Mouse (Mus musculus) neural tube, embryonic 11.5 days (tissue): ENCODE data around the gene Synpo2l. TPM values are rescaled to one million over a fixed set of nuclear protein-coding genes. Genes with fewer than 3 reads are reported as not detected.

Source experiments
- ATAC-seq: fragments of 200-750 bp; cut with Nextera tagmentation; 2 replicates; pipeline ENCODE4 v1.8.0; 2017; ENCODE audit warnings: moderate number of reproducible peaks, mild to moderate bottlenecking, moderate TSS enrichment, moderate library complexity; ENCODE audit not compliant: insufficient read depth, low FRiP score, low TSS enrichment
- DNase-seq: peaks from one replicate; pipeline ENCODE4 v3.0.0-alpha.2; 2015; ENCODE audit warnings: low spot score
- H3K27ac ChIP-seq: fragments of 300-500 bp; sonication (generic); 2 replicates; pipeline ENCODE4 v1.5.1; 2014; ENCODE audit warnings: low read depth, mild to moderate bottlenecking, low read length
- H3K27me3 ChIP-seq: fragments of 300-500 bp; sonication (generic); 2 replicates; pipeline ENCODE4 v1.6.1; 2014; ENCODE audit warnings: mild to moderate bottlenecking, low read length, mixed read lengths; ENCODE audit not compliant: control insufficient read depth, insufficient read depth
- H3K36me3 ChIP-seq: fragments of 300-500 bp; sonication (generic); 2 replicates; pipeline ENCODE4 v1.6.1; 2014; ENCODE audit warnings: mild to moderate bottlenecking, low read length, moderate library complexity, mixed read lengths; ENCODE audit not compliant: control insufficient read depth, insufficient read depth
- H3K4me1 ChIP-seq: fragments of 300-500 bp; sonication (generic); 2 replicates; pipeline ENCODE4 v1.6.1; 2014; ENCODE audit warnings: low read length, mixed read lengths; ENCODE audit not compliant: control insufficient read depth, insufficient read depth
- H3K4me2 ChIP-seq: fragments of 300-500 bp; sonication (generic); 2 replicates; pipeline ENCODE4 v1.6.1; 2014; ENCODE audit warnings: low read depth, mild to moderate bottlenecking, moderate library complexity
- H3K4me3 ChIP-seq: fragments of 300-500 bp; sonication (generic); 2 replicates; pipeline ENCODE4 v1.5.1; 2014; ENCODE audit warnings: low read depth, low read length
- H3K9ac ChIP-seq: fragments of 300-500 bp; sonication (generic); 2 replicates; pipeline ENCODE4 v1.6.1; 2014; ENCODE audit warnings: mild to moderate bottlenecking, low read length
- H3K9me3 ChIP-seq: fragments of 300-500 bp; sonication (generic); 2 replicates; pipeline ENCODE4 v1.6.1; 2016; ENCODE audit warnings: low read length; ENCODE audit not compliant: control insufficient read depth
- WGBS: fragments of 180-500 bp; shearing (Covaris S2); extraction: QIAGEN DNeasy Blood & Tissue Kit; methylation state at CpG from one replicate; pipeline ENCODE4 v1.1.7; 2014; 5-methylcytosine and 5-hydroxymethylcytosine counted together
- polyA plus RNA-seq: library from polyadenylated mRNA; unstranded; fragments of >200 nt; fragmentation: Nextera tagmentation; extraction: Ambion mirVana; gene quantifications from 2 replicates; pipeline ENCODE4 v1.2.1, GENCODE M21; 2014

Gene Synpo2l
- polyA plus RNA-seq, 1 experiment from 2014 or later = 6.2 TPM

DNA sequence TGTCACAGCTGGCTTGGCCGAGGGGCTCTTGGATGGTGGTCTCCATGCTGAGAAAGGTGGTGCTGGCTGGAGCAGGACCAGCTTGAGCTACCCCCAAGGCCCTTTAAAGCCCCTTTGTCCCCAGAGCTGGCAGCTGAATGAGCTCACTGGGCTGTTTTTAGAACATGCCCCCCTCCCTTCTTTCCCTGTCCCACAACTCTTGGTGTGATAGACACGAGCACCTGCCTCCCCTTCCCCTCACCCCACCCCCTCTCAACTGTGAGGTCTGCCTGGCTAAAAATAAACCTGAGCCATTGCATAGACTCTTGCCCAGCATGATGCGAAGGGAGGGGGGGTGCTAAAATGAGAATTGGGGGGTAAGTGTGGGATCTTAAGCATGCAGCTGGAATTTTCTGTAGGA, 3.7 kb downstream of the Synpo2l start:
- no peak for DNase-seq
- no peaks in the 10 kb centered on the region for H3K36me3 ChIP-seq
- peaks cover 6% of the 10 kb centered on the region; the same call in 1 of the 2 replicates for H3K4me1 ChIP-seq
- no peak overlapping the region for H3K4me2 ChIP-seq
- H3K9ac ChIP-seq = no peak overlapping the region
- H3K9me3 ChIP-seq = no peaks in the 10 kb centered on the region
- ATAC-seq = no peak
- no peak overlapping the region for H3K27ac ChIP-seq
- WGBS = 56% methylated on average over 3 of the region's 3 CpGs
- H3K4me3 ChIP-seq = no peak overlapping the region
- H3K27me3 ChIP-seq = 0 out of 2 replicates have a peak, but pooled peaks cover 2% of the 10 kb centered on the region

DNA sequence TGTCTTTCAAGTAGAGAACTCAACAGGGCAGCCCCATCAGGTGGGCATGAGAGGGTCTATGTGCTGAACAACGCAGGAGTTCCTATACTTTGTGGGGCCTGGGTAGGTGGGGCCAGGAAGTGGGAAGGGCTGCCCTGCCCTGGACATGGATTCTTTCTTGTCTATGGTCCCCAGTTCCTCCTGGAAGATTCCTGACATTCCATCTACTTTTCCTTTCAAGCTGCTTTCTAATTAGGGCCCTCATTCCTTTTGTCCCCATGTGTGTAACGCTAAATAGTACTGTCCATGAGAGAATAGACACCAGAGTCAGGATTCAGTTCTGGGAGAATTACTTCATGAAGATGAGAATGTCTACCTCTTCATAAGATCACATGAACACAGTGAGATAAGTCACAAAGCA, 4.6 kb downstream of the Synpo2l start:
- 0 out of 2 replicates have a peak, but pooled peaks cover 2% of the 10 kb centered on the region for H3K27me3 ChIP-seq
- H3K27ac ChIP-seq = no peak overlapping the region
- 67% methylated on average over 2 of the region's 2 CpGs for WGBS
- H3K36me3 ChIP-seq = no peaks in the 10 kb centered on the region
- H3K9ac ChIP-seq = no peak overlapping the region
- ATAC-seq (no peak), DNase-seq (no peak)
- H3K4me1 ChIP-seq = peaks cover 6% of the 10 kb centered on the region; the same call in 1 of the 2 replicates
- H3K4me2 ChIP-seq = no peak overlapping the region
- no peak overlapping the region for H3K4me3 ChIP-seq
- H3K9me3 ChIP-seq = no peaks in the 10 kb centered on the region

- peaks cover 6% of the 10 kb centered on the region; the same call in 1 of the 2 replicates for H3K4me1 ChIP-seq
- H3K27ac ChIP-seq = no peak overlapping the region
- no peaks in the 10 kb centered on the region for H3K36me3 ChIP-seq
- H3K4me3 ChIP-seq = peak overlapping the region; percentile 56; the same call in 1 of the 2 replicates
- H3K9ac ChIP-seq = no peak overlapping the region
- H3K4me2 ChIP-seq = no peak overlapping the region
- no peak for DNase-seq
- no peaks in the 10 kb centered on the region for H3K9me3 ChIP-seq
- 0 out of 2 replicates have a peak, but pooled peaks cover 2% of the 10 kb centered on the region for H3K27me3 ChIP-seq
- ATAC-seq = no peak
- 76% methylated on average over 3 of the region's 3 CpGs for WGBS
These were observed 5.4 kb downstream of the Synpo2l start for GRCm38 (mm10) chr14:20662740-20663139.

- ATAC-seq = peak; percentile 48
- Histone ChIP-seq H3K4me3 (peak overlapping the region; percentile 56), H3K27ac (peak overlapping the region; percentile 65; the same call in 1 of the 2 replicates), H3K27me3 (no peaks in the 10 kb centered on the region), H3K9ac (peak overlapping the region; percentile 73), H3K4me2 (peak overlapping the region; percentile 86), H3K9me3 (no peaks in the 10 kb centered on the region), H3K36me3 (no peaks in the 10 kb centered on the region), H3K4me1 (peaks cover 6% of the 10 kb centered on the region; the same call in 1 of the 2 replicates)
- peak; percentile 47 for DNase-seq
- 9% methylated on average over 19 of the region's 19 CpGs for WGBS
These were observed 6.4 kb downstream of the Synpo2l start for GRCm38 (mm10) chr14:20661661-20662331.

GRCm38 (mm10) chr14:20660827-20661660, 7.1 kb downstream of the Synpo2l start:
- ATAC-seq = peak; percentile 82
- H3K4me1 ChIP-seq = peaks cover 6% of the 10 kb centered on the region; the same call in 1 of the 2 replicates
- H3K4me2 ChIP-seq = peak overlapping the region; percentile 86
- WGBS = 1% methylated on average over 51 of the region's 52 CpGs
- H3K4me3 ChIP-seq = peak overlapping the region; percentile 56
- H3K36me3 ChIP-seq = no peaks in the 10 kb centered on the region
- H3K9me3 ChIP-seq = no peaks in the 10 kb centered on the region
- H3K9ac ChIP-seq = peak overlapping the region; percentile 73
- DNase-seq = peak; percentile 93
- H3K27ac ChIP-seq = peak overlapping the region; percentile 65
- H3K27me3 ChIP-seq = no peaks in the 10 kb centered on the region

DNA sequence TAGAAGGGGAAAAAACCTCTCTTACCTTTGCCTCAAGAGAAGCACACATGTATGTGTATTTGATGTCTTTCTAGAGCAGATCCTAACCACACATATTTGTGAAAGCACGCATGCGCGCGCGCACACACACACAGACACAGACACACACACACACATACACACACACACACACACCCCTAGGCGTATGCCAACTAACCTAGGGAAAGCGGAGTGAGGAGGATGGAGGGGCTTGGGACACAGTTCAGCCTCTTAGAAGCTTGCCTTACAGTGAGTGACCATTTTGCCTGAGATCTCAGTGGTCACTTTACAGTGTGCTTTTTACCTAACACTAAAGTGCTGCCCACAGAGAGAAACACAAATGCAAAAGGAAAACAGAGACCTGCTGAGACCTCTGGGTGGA, 8.5 kb downstream of the Synpo2l start:
- WGBS = 92% methylated on average over 7 of the region's 7 CpGs
- DNase-seq = no peak
- Histone ChIP-seq H3K27ac (no peak overlapping the region), H3K9ac (no peak overlapping the region; the same call in 1 of the 2 replicates), H3K27me3 (no peaks in the 10 kb centered on the region), H3K4me1 (peaks cover 6% of the 10 kb centered on the region; the same call in 1 of the 2 replicates), H3K4me3 (no peak overlapping the region), H3K4me2 (no peak overlapping the region), H3K9me3 (no peaks in the 10 kb centered on the region), H3K36me3 (no peaks in the 10 kb centered on the region)
- ATAC-seq = no peak

GRCm38 (mm10) chr14:20658902-20659301, 9.3 kb downstream of the Synpo2l start:
- 90% methylated on average over 6 of the region's 6 CpGs for WGBS

GRCm38 (mm10) chr14:20658326-20658725, 9.8 kb downstream of the Synpo2l start:
- no peaks in the 10 kb centered on the region for H3K9me3 ChIP-seq
- H3K4me3 ChIP-seq = no peak overlapping the region
- no peak overlapping the region for H3K9ac ChIP-seq
- H3K36me3 ChIP-seq = no peaks in the 10 kb centered on the region
- no peaks in the 10 kb centered on the region for H3K27me3 ChIP-seq
- no peak overlapping the region for H3K4me2 ChIP-seq
- ATAC-seq (no peak), DNase-seq (no peak)
- H3K27ac ChIP-seq = no peak overlapping the region
- H3K4me1 ChIP-seq = peaks cover 6% of the 10 kb centered on the region; the same call in 1 of the 2 replicates

More at GRCm38 (mm10) chr14:20658902-20659301, 9.3 kb downstream of the Synpo2l start:
- H3K27ac ChIP-seq = no peak overlapping the region
- DNase-seq (no peak), ATAC-seq (no peak)
- H3K36me3 ChIP-seq = no peaks in the 10 kb centered on the region
- no peak overlapping the region for H3K4me3 ChIP-seq
- no peaks in the 10 kb centered on the region for H3K9me3 ChIP-seq
- no peak overlapping the region for H3K9ac ChIP-seq
- no peak overlapping the region for H3K4me2 ChIP-seq
- H3K27me3 ChIP-seq = no peaks in the 10 kb centered on the region
- peaks cover 6% of the 10 kb centered on the region; the same call in 1 of the 2 replicates for H3K4me1 ChIP-seq
